Mouse (Mus musculus): ENCODE measurements around the gene Mcm6.
"Not testable (repeated sequence)": the region's sequence is repeated elsewhere in the genome, so short reads cannot be mapped to it uniquely, and the experiment has no call there.

The Mcm6 gene

GRCm38 (mm10) chr1:128328218-128328617 is 31.2 kb downstream of the Mcm6 start, which contains the start of gene Lct:
Gene Lct (minus strand): TSS chr1:128328318.
- no peak for DNase-seq

DNA sequence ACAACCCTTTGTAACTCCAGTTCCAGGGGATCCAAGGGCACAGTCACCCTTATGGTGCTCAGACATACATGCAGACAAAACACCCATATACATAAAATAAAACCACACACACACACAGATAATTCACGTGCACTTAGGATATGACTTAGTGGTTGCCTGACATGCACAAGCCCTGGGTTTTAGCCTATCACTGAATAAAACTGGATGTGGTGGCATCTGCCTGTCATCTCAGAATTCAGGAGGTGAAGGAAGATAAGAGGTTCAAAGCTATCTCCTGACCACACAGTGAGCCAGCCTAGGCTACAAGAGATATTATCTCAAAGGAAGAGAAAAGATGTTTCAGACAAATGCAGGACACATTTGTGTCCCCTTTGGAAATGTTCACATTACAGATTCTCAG is 32.3 kb downstream of the Mcm6 start:
- DNase-seq = no peak

DNA sequence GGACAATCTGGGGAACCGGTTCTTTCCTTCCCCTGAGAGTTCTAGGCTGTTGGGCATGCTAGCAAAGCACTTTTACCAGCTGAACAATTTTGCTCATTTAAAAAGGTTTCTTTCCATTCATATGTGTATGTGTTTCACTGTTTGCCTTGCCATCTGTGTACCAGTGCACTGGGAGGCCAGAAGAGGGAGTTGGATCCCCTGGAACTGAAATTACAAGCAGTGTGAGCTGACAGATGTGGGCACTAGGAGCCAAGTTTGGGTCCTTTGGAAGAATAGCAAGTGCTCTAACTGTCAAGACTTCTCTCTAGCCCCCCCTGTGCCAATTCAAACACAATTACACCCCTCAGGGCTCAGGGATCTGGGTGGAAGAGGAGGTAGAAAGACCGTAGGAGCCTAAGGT is 34.7 kb downstream of the Mcm6 start:
- no peak for DNase-seq

DNA sequence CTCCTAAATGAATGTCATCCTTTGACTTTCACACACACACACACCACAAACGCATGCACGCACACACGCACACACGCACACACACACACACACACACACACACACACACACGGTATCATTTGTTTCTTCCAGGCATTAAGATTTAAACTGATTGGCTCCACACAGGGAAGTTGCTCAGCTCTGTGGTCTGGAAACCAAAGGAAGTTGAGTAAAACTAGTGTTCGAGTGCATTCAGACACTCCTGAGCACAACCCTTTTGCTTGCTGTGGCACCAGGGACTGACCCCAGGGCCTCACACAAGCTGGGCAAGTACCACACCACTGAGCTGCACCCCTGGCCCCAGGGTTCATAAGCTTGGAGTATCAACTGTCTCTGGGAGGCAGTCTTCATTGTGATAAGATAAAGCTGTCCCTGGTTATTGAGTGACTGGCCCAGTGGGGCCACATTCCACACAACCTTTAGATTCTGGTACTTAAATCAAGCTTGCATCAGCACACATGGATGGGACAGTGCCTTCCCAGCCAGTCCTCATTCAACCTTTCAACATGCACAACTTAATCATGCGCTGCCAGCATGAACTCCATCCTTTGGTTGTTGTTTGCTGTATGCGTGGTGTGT is 36.3 kb downstream of the Mcm6 start:
- DNase-seq = no peak

DNA sequence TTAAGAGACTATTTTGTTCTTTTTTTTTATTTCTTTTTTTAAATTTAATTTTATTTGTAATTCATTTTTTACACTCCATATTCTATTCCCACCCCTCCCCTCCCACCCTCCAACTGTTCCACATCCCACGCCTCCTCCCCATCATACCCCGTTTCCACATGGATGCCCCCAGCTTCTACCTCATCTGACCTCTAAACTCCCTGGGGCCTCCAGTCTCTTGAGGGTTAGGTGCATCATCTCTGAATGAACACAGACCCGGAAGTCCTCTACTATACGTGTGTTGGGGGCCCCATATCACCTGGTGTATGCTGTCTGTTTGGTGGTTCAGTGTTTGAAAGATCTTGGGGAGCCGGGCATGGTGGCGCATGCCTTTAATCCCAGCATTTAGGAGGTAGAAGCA is 40.2 kb downstream of the Mcm6 start:
- not testable (repeated sequence) for DNase-seq

DNA sequence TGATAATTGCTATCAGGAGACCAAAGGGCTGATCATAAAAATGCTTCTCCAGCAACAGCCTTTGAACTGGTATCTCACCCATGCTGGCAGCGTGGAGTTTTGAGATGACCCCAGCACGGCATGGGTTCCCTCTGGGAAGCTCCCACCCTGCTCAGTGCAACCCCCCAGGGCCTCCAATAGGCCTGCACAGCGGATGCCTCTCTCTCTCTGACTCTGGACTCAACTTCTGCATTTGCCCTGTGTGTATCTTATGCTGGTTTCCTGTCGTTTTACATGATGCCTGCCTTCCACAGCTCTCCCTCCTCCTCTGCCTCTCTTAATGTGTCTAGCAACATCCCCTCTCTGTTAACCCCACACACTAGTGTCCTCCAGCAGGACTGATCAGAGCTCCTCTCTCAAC is 44.8 kb downstream of the Mcm6 start:
- DNase-seq = no peak

GRCm38 (mm10) chr1:128309043-128309442 is 50.4 kb downstream of the Mcm6 start:
- no peak for DNase-seq

DNA sequence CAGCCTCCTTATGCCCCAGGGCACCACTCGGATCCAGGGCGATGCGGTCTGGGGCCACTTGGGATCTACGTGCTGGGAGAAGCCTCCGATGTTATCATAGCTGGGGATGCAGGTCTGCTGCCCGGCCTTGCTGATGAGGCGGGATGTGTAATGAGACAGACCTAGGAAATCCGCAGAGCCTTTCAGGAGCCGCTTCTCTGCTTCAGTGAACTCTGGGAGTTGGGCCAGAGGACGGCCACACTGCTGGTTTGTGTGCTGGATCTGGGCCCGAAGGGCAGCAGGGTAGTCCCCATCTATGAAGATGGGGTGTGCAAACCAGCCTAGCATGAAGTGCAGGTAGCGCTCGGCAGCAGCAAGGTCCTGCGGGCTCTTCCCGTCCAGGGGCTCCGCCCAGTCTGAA is 55.6 kb downstream of the Mcm6 start:
- no peak for DNase-seq

DNA sequence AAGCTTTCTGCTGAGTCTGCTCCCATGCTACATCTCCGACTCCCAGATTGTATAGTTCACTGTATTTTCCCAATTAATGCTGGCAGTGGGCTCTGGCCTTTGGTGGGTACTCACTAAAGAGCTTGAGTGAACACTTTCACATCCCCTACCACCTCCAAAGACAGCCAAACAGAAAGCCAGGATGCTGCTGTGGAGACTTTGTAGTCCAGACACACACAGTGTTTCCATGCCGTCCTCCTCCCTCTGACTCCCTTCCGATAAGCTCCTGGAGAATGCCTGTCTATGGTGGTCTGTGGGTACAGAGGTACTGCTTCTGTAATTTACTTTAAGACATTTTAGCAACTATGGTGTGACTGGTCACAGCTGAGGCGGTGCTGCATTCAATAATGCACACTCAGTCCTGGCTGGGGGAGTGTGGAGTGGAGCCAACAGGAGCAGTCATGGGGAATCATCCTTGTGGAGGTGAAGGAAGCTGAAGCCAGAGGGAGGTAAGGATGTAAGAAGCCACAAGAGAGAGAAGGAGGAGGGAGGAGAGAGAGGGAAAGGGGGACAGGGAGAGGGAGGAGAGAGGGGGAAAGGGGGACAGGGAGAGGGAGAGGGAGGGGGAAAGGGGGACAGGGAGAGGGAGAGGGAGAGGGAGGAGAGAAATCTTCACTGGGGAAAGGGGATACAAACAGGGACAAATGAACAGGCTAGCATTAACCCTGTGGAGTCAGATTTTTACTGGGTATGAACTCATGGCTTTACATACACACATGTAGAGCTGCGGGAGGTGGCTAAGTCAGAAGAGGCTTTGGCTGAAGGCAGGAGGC is 63.5 kb downstream of the Mcm6 start:
- no peak for DNase-seq

DNA sequence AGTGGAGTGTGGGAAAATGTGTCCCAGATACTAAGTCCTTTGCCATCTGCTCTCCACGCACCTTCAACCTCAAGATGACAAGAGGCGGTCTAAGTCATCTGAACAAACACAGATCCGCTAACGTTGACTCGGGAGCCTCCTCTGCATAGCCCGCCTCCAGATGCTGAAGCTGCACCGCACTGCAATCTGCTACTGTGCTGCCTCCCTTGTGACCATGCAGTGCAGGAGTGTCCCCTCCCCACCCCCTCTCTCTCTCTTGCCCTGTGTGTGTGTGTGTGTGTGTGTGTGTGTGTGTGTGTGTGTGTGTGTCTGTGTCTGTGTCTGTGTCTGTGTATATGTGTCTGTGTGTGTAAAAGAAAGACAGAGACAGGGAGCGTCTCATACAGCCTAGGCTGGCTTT is 64.2 kb downstream of the Mcm6 start:
- no peak for DNase-seq

DNA sequence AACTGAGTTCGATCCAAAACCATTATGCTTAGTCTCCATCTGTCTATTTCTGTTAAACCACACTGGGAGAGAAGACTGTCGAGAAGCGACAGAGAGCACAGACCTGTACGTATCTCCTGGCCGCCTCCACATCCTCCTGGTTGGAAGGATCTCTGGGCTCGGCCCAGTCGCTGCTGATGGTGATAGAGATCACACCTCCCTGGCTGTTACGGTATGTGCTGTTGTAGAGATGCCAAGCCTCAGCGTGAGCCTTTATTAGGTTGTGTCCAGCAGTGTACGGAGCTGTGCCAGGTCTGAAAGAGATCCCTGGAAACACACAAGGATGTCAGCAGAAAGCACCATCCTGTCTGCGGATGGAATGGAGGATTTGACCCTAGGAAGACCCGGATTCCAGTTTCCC is 65.9 kb downstream of the Mcm6 start:
- no peak for DNase-seq

DNA sequence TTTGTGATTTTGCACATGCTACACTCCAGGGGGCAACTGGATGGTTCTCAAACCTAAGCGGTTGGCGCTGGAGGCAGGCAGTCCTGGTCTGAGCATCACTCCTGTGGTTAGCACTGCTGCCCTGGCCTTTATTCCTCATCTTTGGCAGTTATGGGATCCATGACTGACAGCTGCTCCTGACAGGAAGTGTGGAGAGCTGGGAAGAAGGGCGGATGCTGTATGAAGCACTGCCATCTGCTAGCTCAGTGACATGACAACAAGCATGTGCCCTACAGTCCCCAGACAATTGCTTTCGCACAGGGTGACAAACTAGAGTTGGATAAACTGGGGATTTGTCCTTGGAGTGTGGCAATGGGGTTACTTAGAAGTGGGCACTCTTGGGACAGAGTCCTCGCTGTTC is 69.2 kb downstream of the Mcm6 start:
- DNase-seq = no peak

DNA sequence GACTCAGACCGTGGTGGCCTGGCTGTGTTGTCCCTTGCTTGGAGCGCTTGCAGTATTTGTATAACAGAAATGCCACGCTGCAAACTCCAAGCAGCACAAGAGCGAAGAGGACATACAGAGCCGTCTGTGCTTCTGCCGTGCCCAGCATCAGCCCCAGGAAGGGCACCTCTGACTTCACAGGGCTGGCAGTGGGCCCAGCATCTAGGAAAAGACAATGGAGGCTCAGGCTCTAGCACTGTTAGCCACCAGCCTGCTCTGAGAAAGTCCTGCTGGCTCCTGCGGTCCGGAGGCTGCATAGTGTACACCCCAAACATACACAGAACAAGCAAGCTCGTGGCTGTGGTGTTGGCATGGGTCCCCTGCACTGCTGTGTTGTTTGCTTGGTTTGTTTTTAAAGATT is 74.3 kb downstream of the Mcm6 start:
- peak; percentile 83 for DNase-seq

GRCm38 (mm10) chr1:128284157-128284690 is 75.2 kb downstream of the Mcm6 start:
- peak; percentile 69 for DNase-seq

DNA sequence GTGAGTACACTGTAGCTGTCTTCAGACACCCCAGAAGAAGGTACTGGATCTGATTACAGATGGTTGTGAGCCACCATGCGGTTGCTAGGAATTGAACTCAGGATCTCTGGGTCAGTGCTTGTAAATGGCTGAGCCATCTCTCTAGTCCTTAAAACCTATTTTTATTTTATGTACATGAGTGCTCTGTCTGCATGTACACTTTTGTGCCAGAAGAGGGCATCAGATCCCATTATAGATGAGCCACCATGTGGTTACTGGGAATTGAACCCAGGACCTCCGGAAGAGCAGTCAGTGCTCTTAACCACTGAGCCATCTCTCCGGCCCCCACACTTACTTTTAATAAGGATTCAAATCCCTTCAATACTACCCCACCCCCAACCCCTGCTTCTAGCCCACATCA is 76.5 kb downstream of the Mcm6 start:
- DNase-seq = peak; percentile 7

DNA sequence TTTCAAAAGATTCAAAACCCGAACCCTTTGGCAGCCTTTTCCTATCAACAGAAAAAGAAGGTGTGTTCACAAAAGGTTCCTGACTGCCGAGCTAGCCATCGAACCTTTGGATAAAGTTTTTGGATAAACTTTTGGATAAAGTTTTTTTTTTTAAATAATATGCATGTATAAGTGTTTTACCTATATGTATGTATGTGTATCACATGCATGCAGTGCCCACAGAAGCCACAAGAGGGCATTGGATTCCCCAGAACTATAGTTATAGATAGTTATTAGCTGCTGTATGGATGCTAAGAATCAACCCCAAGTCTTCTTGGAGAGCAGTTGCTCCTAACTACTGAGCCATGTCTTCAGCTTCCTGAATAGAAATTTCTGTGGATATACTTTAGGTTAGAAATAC is 77.7 kb downstream of the Mcm6 start:
- peak; percentile 44 for DNase-seq
